Mouse (Mus musculus) cerebellum, adult 2 months (tissue): ENCODE data around the gene Mrnip.

Experiments
- CTCF ChIP-seq: fragments of 200-500 bp; IDR thresholded peaks from 2 replicates; pipeline ENCODE4 v1.5.1; 2011; ENCODE audit warnings: low read depth, mild to moderate bottlenecking, control low read depth, low read length, moderate library complexity, borderline replicate concordance; ENCODE audit not compliant: insufficient read depth
- POLR2A ChIP-seq: fragments of 200-500 bp; IDR thresholded peaks from 2 replicates; pipeline ENCODE4 v1.6.1; 2011; ENCODE audit warnings: low read length, control low read depth, borderline replicate concordance; ENCODE audit not compliant: insufficient read depth

DNA sequence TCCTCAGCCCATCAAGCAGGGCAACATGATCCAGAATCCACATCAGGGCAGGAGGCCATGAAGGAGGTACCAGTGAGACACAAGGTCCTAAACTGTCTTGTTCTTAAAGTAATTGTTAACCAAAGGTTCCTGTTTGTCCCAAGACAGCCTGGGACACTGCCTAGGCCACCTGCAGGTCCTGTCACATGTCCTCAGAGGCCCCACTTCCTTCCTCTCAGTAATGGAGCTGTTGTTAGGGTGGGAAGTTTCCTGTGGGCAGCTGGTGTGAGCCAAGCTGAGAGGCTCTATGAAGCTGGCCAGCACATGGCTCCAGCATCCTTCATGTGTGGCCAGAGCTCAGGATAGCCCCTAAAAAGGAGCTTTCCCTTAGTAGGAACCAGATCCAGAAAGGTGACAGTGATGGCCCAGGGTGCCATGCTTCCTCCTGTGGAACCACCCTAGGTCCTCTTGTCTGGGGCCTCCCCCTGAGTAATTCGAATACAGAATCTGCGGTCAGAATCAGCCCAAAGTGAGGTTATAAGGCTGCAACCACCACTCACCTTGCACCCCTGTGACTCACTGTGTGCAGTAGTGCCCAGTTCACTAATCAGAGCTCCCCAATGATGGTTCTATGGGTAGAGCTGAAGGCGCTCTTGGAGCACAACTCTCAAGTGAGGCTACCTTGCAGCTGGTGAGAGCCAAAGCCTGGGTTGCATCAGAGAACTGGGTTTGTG is 11.8 kb upstream of the Mrnip start:
- TF ChIP-seq POLR2A (no peak), CTCF (no peak)
